ENCODE assay signal across 31 mouse cellular contexts in genomic region chr9:66639626-66640025, GRCm38 (mm10).
"Had no signal": no experiment of that assay in that cellular context is flagged by ENCODE, and none has a peak within 500 bp of the region (broad histone marks: within the 10 kb centered on the region; RNA-seq: fewer than 3 reads in every experiment).

No protein-coding gene starts in this region.

- H3K4me1 ChIP-seq: limb, embryonic 10.5 days; limb, embryonic 12.5 days; limb, embryonic 13.5 days; limb, embryonic 15.5 days; liver, embryonic 12.5 days; liver, embryonic 13.5 days; liver, embryonic 15.5 days; lung, embryonic 15.5 days; midbrain, embryonic 10.5 days; midbrain, embryonic 12.5 days; midbrain, embryonic 13.5 days; midbrain, embryonic 15.5 days had no signal

- H3K27me3 ChIP-seq: limb, embryonic 12.5 days; limb, embryonic 13.5 days; limb, embryonic 15.5 days; liver, embryonic 12.5 days; liver, embryonic 13.5 days; liver, embryonic 15.5 days; lung, embryonic 15.5 days; megakaryocyte, embryonic 14.5 days; midbrain, embryonic 12.5 days; midbrain, embryonic 13.5 days; midbrain, embryonic 15.5 days had no signal

- H3K36me3 ChIP-seq: limb, embryonic 10.5 days; limb, embryonic 12.5 days; limb, embryonic 13.5 days; limb, embryonic 15.5 days; liver, embryonic 12.5 days; liver, embryonic 13.5 days; liver, embryonic 15.5 days; lung, embryonic 15.5 days; midbrain, embryonic 10.5 days; midbrain, embryonic 12.5 days; midbrain, embryonic 13.5 days; midbrain, embryonic 15.5 days had no signal

- H3K9me3 ChIP-seq: limb, embryonic 10.5 days; limb, embryonic 12.5 days; limb, embryonic 13.5 days; limb, embryonic 15.5 days; liver, embryonic 12.5 days; liver, embryonic 13.5 days; liver, embryonic 15.5 days; lung, embryonic 15.5 days; megakaryocyte, embryonic 14.5 days; midbrain, embryonic 10.5 days; midbrain, embryonic 12.5 days; midbrain, embryonic 13.5 days; midbrain, embryonic 15.5 days had no signal

- ATAC-seq: liver, embryonic 12.5 days; liver, postnatal 0 days; lung, postnatal 0 days; midbrain, embryonic 13.5 days; midbrain, embryonic 15.5 days; midbrain, embryonic 16.5 days had no signal

- DNase-seq: left cerebral cortex, postnatal 4 days; liver; liver, embryonic 13.5 days; liver, postnatal 0 days; lung, adult 18-20 months; lung, adult 2 months; lung, embryonic 14.5 days; lung, postnatal 10 days; lung, postnatal 14 days; lung, postnatal 36 days; lung, postnatal 4 days; midbrain, embryonic 14.5 days had no signal

- H3K4me2 ChIP-seq: limb, embryonic 12.5 days; limb, embryonic 13.5 days; limb, embryonic 15.5 days; liver, embryonic 11.5 days; liver, embryonic 12.5 days; liver, embryonic 13.5 days; liver, embryonic 15.5 days; lung, embryonic 14.5 days; lung, embryonic 15.5 days; midbrain, embryonic 11.5 days; midbrain, embryonic 12.5 days; midbrain, embryonic 13.5 days; midbrain, embryonic 15.5 days had no signal

- H3K4me3 ChIP-seq: limb, embryonic 10.5 days; limb, embryonic 12.5 days; limb, embryonic 13.5 days; limb, embryonic 15.5 days; liver, embryonic 12.5 days; liver, embryonic 13.5 days; liver, embryonic 15.5 days; lung, embryonic 15.5 days; megakaryocyte, embryonic 14.5 days; midbrain, embryonic 10.5 days; midbrain, embryonic 12.5 days; midbrain, embryonic 13.5 days; midbrain, embryonic 15.5 days; myocyte had no signal

- H3K27ac ChIP-seq: limb, embryonic 10.5 days; limb, embryonic 12.5 days; limb, embryonic 13.5 days; limb, embryonic 15.5 days; liver, embryonic 12.5 days; liver, embryonic 13.5 days; liver, embryonic 14.5 days; liver, embryonic 15.5 days; lung, embryonic 15.5 days; macrophage; midbrain, embryonic 10.5 days; midbrain, embryonic 12.5 days; midbrain, embryonic 13.5 days; midbrain, embryonic 15.5 days had no signal

- H3K9ac ChIP-seq: limb, embryonic 12.5 days; limb, embryonic 13.5 days; limb, embryonic 15.5 days; liver, embryonic 12.5 days; liver, embryonic 13.5 days; liver, embryonic 14.5 days; liver, embryonic 15.5 days; liver, postnatal 0 days; lung, embryonic 14.5 days; lung, embryonic 15.5 days; midbrain, embryonic 12.5 days; midbrain, embryonic 13.5 days; midbrain, embryonic 15.5 days had no signal
